Mouse (Mus musculus): ENCODE results near the gene Cpne4.

The Cpne4 gene

GRCm38 (mm10) chr9:104874157-104874556 lies 327.1 kb downstream of the Cpne4 start:
- no peak for DNase-seq (ENCODE audit: low spot score in 2 of 2)

GRCm38 (mm10) chr9:104877014-104877413 lies 329.9 kb downstream of the Cpne4 start:
- no peak for DNase-seq (ENCODE audit: low spot score in 2 of 2)

- no peak for DNase-seq (ENCODE audit: low spot score in 2 of 2)
Measured at GRCm38 (mm10) chr9:104878558-104878957, 331.5 kb downstream of the Cpne4 start.

- DNase-seq (ENCODE audit: low spot score in 2 of 2): no peak
Measured at GRCm38 (mm10) chr9:104890517-104890916, 343.4 kb downstream of the Cpne4 start.

- DNase-seq (ENCODE audit: low spot score in 2 of 2): no peak
Measured at GRCm38 (mm10) chr9:104895360-104895759, 348.3 kb downstream of the Cpne4 start.

GRCm38 (mm10) chr9:104901118-104901517 lies 354.0 kb downstream of the Cpne4 start:
- DNase-seq (ENCODE audit: low spot score in 2 of 2): no peak

- no peak for DNase-seq (ENCODE audit: low spot score in 2 of 2)
Measured at GRCm38 (mm10) chr9:104901827-104902226, 354.7 kb downstream of the Cpne4 start.

GRCm38 (mm10) chr9:104912686-104913085 lies 365.6 kb downstream of the Cpne4 start:
- DNase-seq (ENCODE audit: low spot score in 2 of 2): no peak

- peak in 1 of 2 experiments; percentile 4 for DNase-seq (ENCODE audit: low spot score in 2 of 2)
Measured at GRCm38 (mm10) chr9:104913327-104913726, 366.2 kb downstream of the Cpne4 start.

GRCm38 (mm10) chr9:104921197-104921596 lies 374.1 kb downstream of the Cpne4 start:
- DNase-seq (ENCODE audit: low spot score in 2 of 2): peak in 1 of 2 experiments; percentile 15

- DNase-seq (ENCODE audit: low spot score in 2 of 2): no peak
Measured at GRCm38 (mm10) chr9:104922051-104922450, 375.0 kb downstream of the Cpne4 start.

GRCm38 (mm10) chr9:104928806-104929205 lies 381.7 kb downstream of the Cpne4 start:
- DNase-seq (ENCODE audit: low spot score in 2 of 2): peak in 1 of 2 experiments; percentile 1

GRCm38 (mm10) chr9:104940389-104940788 lies 393.3 kb downstream of the Cpne4 start:
- DNase-seq (ENCODE audit: low spot score in 2 of 2): no peak

GRCm38 (mm10) chr9:104950551-104950950 lies 403.5 kb downstream of the Cpne4 start:
- no peak for DNase-seq (ENCODE audit: low spot score in 2 of 2)

- DNase-seq (ENCODE audit: low spot score in 2 of 2): no peak
Measured at GRCm38 (mm10) chr9:104952176-104952575, 405.1 kb downstream of the Cpne4 start.

GRCm38 (mm10) chr9:104972828-104973227 lies 425.7 kb downstream of the Cpne4 start:
- DNase-seq (ENCODE audit: low spot score in 2 of 2): no peak

GRCm38 (mm10) chr9:104981934-104982548 lies 435.0 kb downstream of the Cpne4 start:
- no peak for DNase-seq (ENCODE audit: low spot score in 2 of 2)

- peak; percentile 4 to 25 for DNase-seq (ENCODE audit: low spot score in 2 of 2)
Measured at GRCm38 (mm10) chr9:104998225-104998624, 451.1 kb downstream of the Cpne4 start.

- DNase-seq (ENCODE audit: low spot score in 2 of 2): no peak
Measured at GRCm38 (mm10) chr9:105010721-105011120, 463.6 kb downstream of the Cpne4 start.

GRCm38 (mm10) chr9:105018186-105018585 lies 471.1 kb downstream of the Cpne4 start:
- no peak for DNase-seq (ENCODE audit: low spot score in 2 of 2)

GRCm38 (mm10) chr9:105028311-105028710 lies 481.2 kb downstream of the Cpne4 start:
- DNase-seq (ENCODE audit: low spot score in 2 of 2): no peak

GRCm38 (mm10) chr9:105032572-105032971 lies 485.5 kb downstream of the Cpne4 start:
- no peak for DNase-seq (ENCODE audit: low spot score in 2 of 2)

- DNase-seq (ENCODE audit: low spot score in 2 of 2): no peak
Measured at GRCm38 (mm10) chr9:105033641-105034040, 486.6 kb downstream of the Cpne4 start.

- no peak for DNase-seq (ENCODE audit: low spot score in 2 of 2)
Measured at GRCm38 (mm10) chr9:105037847-105038246, 490.8 kb downstream of the Cpne4 start.
